Mouse (Mus musculus) hindbrain, embryonic 16.5 days (tissue): Measurements from ENCODE around the gene Nif3l1. TPM values are rescaled to one million over a fixed set of nuclear protein-coding genes. Genes with fewer than 3 reads are reported as not detected.

Experiments
- ATAC-seq: fragments of 200-750 bp; cut with Nextera tagmentation; 2 replicates; pipeline ENCODE4 v1.8.0; 2017; ENCODE audit warnings: moderate TSS enrichment, moderate library complexity
- H3K27ac ChIP-seq: fragments of 300-500 bp; sonication (generic); 2 replicates; pipeline ENCODE4 v1.5.1; 2014; ENCODE audit warnings: low read depth, mild to moderate bottlenecking, control low read depth, low read length, moderate library complexity
- H3K27me3 ChIP-seq: fragments of 300-500 bp; sonication (generic); replicated peaks from 2 replicates; pipeline ENCODE4 v1.6.1; 2014; ENCODE audit warnings: low read length; ENCODE audit not compliant: control insufficient read depth, insufficient read depth
- H3K36me3 ChIP-seq: fragments of 300-500 bp; sonication (generic); 2 replicates; pipeline ENCODE4 v1.6.1; 2014; ENCODE audit warnings: mild to moderate bottlenecking, low read length, moderate library complexity, mixed read lengths; ENCODE audit not compliant: control insufficient read depth, insufficient read depth
- H3K4me1 ChIP-seq: fragments of 300-500 bp; sonication (generic); 2 replicates; pipeline ENCODE4 v1.6.1; 2014; ENCODE audit warnings: low read depth, low read length; ENCODE audit not compliant: control insufficient read depth, insufficient read depth
- H3K4me2 ChIP-seq: fragments of 300-500 bp; sonication (generic); 2 replicates; pipeline ENCODE4 v1.6.1; 2014; ENCODE audit warnings: mild to moderate bottlenecking, low read length, control low read depth, moderate library complexity
- H3K4me3 ChIP-seq: fragments of 300-500 bp; sonication (generic); 2 replicates; pipeline ENCODE4 v1.5.1; 2014; ENCODE audit warnings: mild to moderate bottlenecking, low read length, control low read depth, moderate library complexity
- H3K9ac ChIP-seq: fragments of 300-500 bp; sonication (generic); 2 replicates; pipeline ENCODE4 v1.6.1; 2014; ENCODE audit warnings: low read depth, mild to moderate bottlenecking, control low read depth, low read length, moderate library complexity
- H3K9me3 ChIP-seq: fragments of 300-500 bp; sonication (generic); 2 replicates; pipeline ENCODE4 v1.6.1; 2014; ENCODE audit warnings: mild to moderate bottlenecking, low read length, moderate library complexity; ENCODE audit not compliant: control insufficient read depth
- WGBS: fragments of 180-500 bp; shearing (Covaris S2); extraction: QIAGEN DNeasy Blood & Tissue Kit; methylation state at CpG from one replicate; pipeline ENCODE4 v1.1.7; 2014; 5-methylcytosine and 5-hydroxymethylcytosine counted together
- polyA plus RNA-seq: library from polyadenylated mRNA; unstranded; fragments of >200 nt; fragmentation: Nextera tagmentation; extraction: Ambion mirVana; gene quantifications from 2 replicates; pipeline ENCODE4 v1.2.1, GENCODE M21; 2015

Gene Nif3l1
- polyA plus RNA-seq, 1 experiment from 2014 or later = 50.7 TPM

DNA sequence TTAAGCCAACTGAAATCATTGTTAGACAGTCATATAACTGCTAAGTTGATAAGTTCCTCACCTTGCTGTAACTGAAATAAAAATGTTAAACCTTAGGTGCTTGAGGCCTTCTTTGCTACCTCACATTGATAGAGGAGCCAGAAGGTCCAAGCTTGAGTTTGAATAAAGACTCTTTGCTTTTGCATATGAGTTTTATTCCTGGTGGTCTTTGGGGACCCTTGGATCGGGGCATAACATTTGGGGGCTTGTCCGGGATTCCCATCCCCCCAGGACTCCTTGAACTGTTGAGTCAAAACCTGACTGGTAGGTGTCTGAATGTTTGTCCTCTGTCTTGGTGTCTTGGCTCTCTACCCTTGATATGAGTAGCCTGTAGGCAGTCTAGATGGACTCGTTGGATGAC lies 62.3 kb downstream of the Nif3l1 start:
- Histone ChIP-seq H3K9ac (no peak overlapping the region), H3K4me1 (peaks cover 15% of the 10 kb centered on the region), H3K36me3 (peaks cover 5% of the 10 kb centered on the region), H3K27ac (no peak overlapping the region), H3K4me3 (no peak overlapping the region), H3K9me3 (peaks cover 20% of the 10 kb centered on the region), H3K4me2 (no peak overlapping the region), H3K27me3 (no peaks in the 10 kb centered on the region)
- WGBS = 95% methylated on average over 3 of the region's 3 CpGs
- ATAC-seq = no peak

Other genes with a start within 250 kb of the Nif3l1 start
- 0.29 and 0.59 TPM in 2 replicates for gene Aox4, start 234.8 kb upstream of the Nif3l1 start, polyA plus RNA-seq
- 0.02 and 0.09 TPM in 2 replicates for gene Aox2, start 166.8 kb upstream of the Nif3l1 start, polyA plus RNA-seq
- 322 TPM in 2 replicates for gene Bzw1, start 52.3 kb upstream of the Nif3l1 start, polyA plus RNA-seq
- 150 and 151 TPM in 2 replicates for gene Clk1, start 21.1 kb upstream of the Nif3l1 start, polyA plus RNA-seq
- 47.7 and 51.0 TPM in 2 replicates for gene Ppil3, start 335 bp downstream of the Nif3l1 start, polyA plus RNA-seq
- 18.9 and 20.5 TPM in 2 replicates for gene Orc2, start 60.0 kb downstream of the Nif3l1 start, polyA plus RNA-seq
- gene Fam126b, start 141.2 kb downstream of the Nif3l1 start, polyA plus RNA-seq = 16.7 and 17.7 TPM in 2 replicates
- 167 and 196 TPM in 2 replicates for gene Ndufb3, start 141.2 kb downstream of the Nif3l1 start, polyA plus RNA-seq